Mouse (Mus musculus) MEL-GATA-1-ER (cell line): ENCODE data around the gene Grik3.

Source experiments
- DNase-seq: peaks from one replicate; pipeline ENCODE4 v3.0.0-alpha.2; 2012; ENCODE audit warnings: low read depth; ENCODE audit errors: extremely low read depth

The Grik3 gene

GRCm38 (mm10) chr4:125491505-125492121 is 1.1 kb downstream of the Grik3 start:
- no peak for DNase-seq

- DNase-seq: no peak
Measured at GRCm38 (mm10) chr4:125492122-125492505, 1.6 kb downstream of the Grik3 start.

- no peak for DNase-seq
Measured at GRCm38 (mm10) chr4:125492706-125493105, 2.2 kb downstream of the Grik3 start.

- DNase-seq: no peak
Measured at GRCm38 (mm10) chr4:125493124-125493523, 2.6 kb downstream of the Grik3 start.

- DNase-seq: no peak
Measured at GRCm38 (mm10) chr4:125495477-125495876, 5.0 kb downstream of the Grik3 start.

- no peak for DNase-seq
Measured at GRCm38 (mm10) chr4:125497001-125497400, 6.5 kb downstream of the Grik3 start.

GRCm38 (mm10) chr4:125497471-125497870 is 7.0 kb downstream of the Grik3 start:
- no peak for DNase-seq

- no peak for DNase-seq
Measured at GRCm38 (mm10) chr4:125498866-125499265, 8.4 kb downstream of the Grik3 start.

- DNase-seq: no peak
Measured at GRCm38 (mm10) chr4:125502861-125503260, 12.4 kb downstream of the Grik3 start.

- no peak for DNase-seq
Measured at GRCm38 (mm10) chr4:125512434-125512833, 21.9 kb downstream of the Grik3 start.

GRCm38 (mm10) chr4:125515646-125516045 is 25.1 kb downstream of the Grik3 start:
- DNase-seq: no peak

GRCm38 (mm10) chr4:125516612-125517011 is 26.1 kb downstream of the Grik3 start:
- no peak for DNase-seq

- no peak for DNase-seq
Measured at GRCm38 (mm10) chr4:125518861-125519260, 28.4 kb downstream of the Grik3 start.

- no peak for DNase-seq
Measured at GRCm38 (mm10) chr4:125522931-125523330, 32.4 kb downstream of the Grik3 start.

- DNase-seq: no peak
Measured at GRCm38 (mm10) chr4:125525266-125525665, 34.8 kb downstream of the Grik3 start.

GRCm38 (mm10) chr4:125526425-125526824 is 35.9 kb downstream of the Grik3 start:
- DNase-seq: no peak

- DNase-seq: no peak
Measured at GRCm38 (mm10) chr4:125533965-125534364, 43.5 kb downstream of the Grik3 start.

- DNase-seq: no peak
Measured at GRCm38 (mm10) chr4:125534449-125534848, 43.9 kb downstream of the Grik3 start.

GRCm38 (mm10) chr4:125534991-125535401 is 44.5 kb downstream of the Grik3 start:
- no peak for DNase-seq

GRCm38 (mm10) chr4:125535465-125535864 is 45.0 kb downstream of the Grik3 start:
- DNase-seq: no peak

GRCm38 (mm10) chr4:125535977-125536376 is 45.5 kb downstream of the Grik3 start:
- no peak for DNase-seq

- DNase-seq: no peak
Measured at GRCm38 (mm10) chr4:125538301-125538965, 47.9 kb downstream of the Grik3 start.

- no peak for DNase-seq
Measured at GRCm38 (mm10) chr4:125539617-125540016, 49.1 kb downstream of the Grik3 start.
